ENCODE assay signal across 9 mouse cellular contexts in the genomic region with DNA sequence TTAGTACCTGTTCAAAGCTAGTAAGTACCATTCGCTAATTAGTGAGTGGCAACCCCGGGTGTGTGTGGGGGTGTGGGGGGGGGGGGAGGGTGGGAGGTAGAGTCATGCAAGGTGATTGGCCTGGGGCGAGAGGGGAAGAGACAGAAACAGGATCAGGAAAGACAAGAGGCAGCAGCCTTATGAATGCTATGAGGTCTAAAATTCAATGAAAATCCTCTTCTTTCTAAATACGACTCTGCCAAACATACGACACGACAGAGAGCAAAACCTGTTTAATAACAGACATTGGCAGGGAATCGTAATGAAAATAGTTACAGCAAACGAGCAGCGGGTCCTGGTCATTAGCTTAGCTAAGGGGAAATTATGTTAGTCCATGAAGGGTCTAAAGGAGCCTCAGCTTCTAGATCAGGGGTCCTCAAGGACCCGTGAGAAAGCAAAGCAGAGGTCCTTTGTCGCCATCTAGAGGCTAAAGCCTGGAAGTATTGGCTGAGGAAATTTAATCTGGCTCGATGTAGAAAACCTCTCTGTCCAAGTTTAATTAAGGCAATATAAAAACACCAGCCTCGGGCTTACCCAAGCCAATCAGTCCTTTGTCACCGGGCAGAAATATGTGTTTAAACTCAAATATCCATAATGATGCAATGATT. TPM values are rescaled to one million over a fixed set of nuclear protein-coding genes. Genes with fewer than 3 reads are reported as not detected.
DNase-seq lines count a peak whose midpoint lies in the region; ATAC-seq lines count a peak whose summit lies in the region.
"Had no signal": no experiment of that assay in that cellular context is flagged by ENCODE, and none has a peak within 500 bp of the region (broad histone marks: within the 10 kb centered on the region; RNA-seq: fewer than 3 reads in every experiment).

No protein-coding gene starts in this region.

- peaks cover 3% of the 10 kb centered on the region for H3K27me3 ChIP-seq in midbrain, embryonic 16.5 days (ENCODE audit: control insufficient read depth, insufficient read depth, low read depth, low read length)

- no peak overlapping the region for H3K27ac ChIP-seq in midbrain, embryonic 16.5 days (ENCODE audit: low read length)
- H3K27ac ChIP-seq: liver, embryonic 13.5 days had no signal

- 22% methylated on average over 14 of the region's 14 CpGs for WGBS in midbrain, embryonic 16.5 days

- no peaks in the 10 kb centered on the region for H3K9me3 ChIP-seq in midbrain, embryonic 16.5 days (replicated peaks; ENCODE audit: control insufficient read depth, low read length, poor library complexity, severe bottlenecking)
- H3K9me3 ChIP-seq: liver, embryonic 13.5 days had no signal

- intact Hi-C loops in left cerebral cortex, postnatal 4 days (cut with DNase I): loop anchor here (2.0 kb wide), 1 partner anchor 578 kb away; no protein-coding TSS in a partner anchor

- no peaks in the 10 kb centered on the region for H3K4me1 ChIP-seq in midbrain, embryonic 16.5 days (ENCODE audit: control insufficient read depth, insufficient read depth, low read length)
- H3K4me1 ChIP-seq: liver, embryonic 13.5 days had no signal

- ATAC-seq in midbrain, embryonic 16.5 days: peak; percentile 94
- ATAC-seq in granulocyte monocyte progenitor cell, adult 5-6 weeks (replicated peaks; ENCODE audit: poor library complexity, severe bottlenecking): no peak

- peak overlapping the region; percentile 49 for H3K4me2 ChIP-seq in midbrain, embryonic 16.5 days (ENCODE audit: low read length)
- H3K4me2 ChIP-seq: liver, embryonic 13.5 days had no signal

- peak overlapping the region; percentile 19; the same call in 1 of the 2 replicates for H3K4me3 ChIP-seq in midbrain, embryonic 16.5 days (ENCODE audit: low read depth, low read length)
- H3K4me3 ChIP-seq: liver, embryonic 13.5 days had no signal

- H3K36me3 ChIP-seq in midbrain, embryonic 16.5 days (ENCODE audit: control insufficient read depth, insufficient read depth, low read length): no peaks in the 10 kb centered on the region
- H3K36me3 ChIP-seq: liver, embryonic 13.5 days had no signal

- no peak overlapping the region; the same call in 1 of the 2 replicates for H3K9ac ChIP-seq in midbrain, embryonic 16.5 days (ENCODE audit: low read depth, low read length)
- H3K9ac ChIP-seq: liver, embryonic 13.5 days had no signal

- peak; percentile 42 for DNase-seq in adrenal gland, postnatal 10 days
- no peak for DNase-seq in adrenal gland, postnatal 25 days
- DNase-seq in cerebellum, adult 9-10 months: peak; percentile 8
- DNase-seq in frontal cortex, postnatal 36 days (ENCODE audit: low spot score in 2 of 2): peak; percentile 37 to 73
- peak; percentile 35 for DNase-seq in kidney, adult 18-20 months
- peak; percentile 29 for DNase-seq in left cerebral cortex, postnatal 4 days
- DNase-seq: liver, embryonic 13.5 days had no signal

RNA-seq across cellular contexts. Expression of a gene that starts 23.6 kb away (rescaled TPM):
- total RNA-seq in adrenal gland, postnatal 10 days (2021): not detected
- total RNA-seq in adrenal gland, postnatal 25 days (2021): 0.33 TPM in 1 of 2 replicates, not detected in the other
- total RNA-seq in left cerebral cortex, postnatal 4 days (2021): not detected
- polyA plus RNA-seq in midbrain, embryonic 16.5 days (2015; fragmentation: Nextera tagmentation; extraction: Ambion mirVana): not detected in 2 replicates
- not detected in 2 replicates for total RNA-seq in granulocyte monocyte progenitor cell, adult 5-6 weeks (2014; fragmentation: Nextera tagmentation)
- not detected in 2 replicates for total RNA-seq in granulocyte monocyte progenitor cell, adult 5-6 weeks (2017)
- polyA plus RNA-seq: liver, embryonic 13.5 days had no signal

RNA-seq across cellular contexts. Expression of a gene that starts 54.9 kb away (rescaled TPM):
- not detected for total RNA-seq in adrenal gland, postnatal 10 days (2021)
- total RNA-seq in adrenal gland, postnatal 25 days (2021): not detected in 2 replicates
- total RNA-seq in left cerebral cortex, postnatal 4 days (2021): not detected
- not detected in 2 replicates for polyA plus RNA-seq in midbrain, embryonic 16.5 days (2015; fragmentation: Nextera tagmentation; extraction: Ambion mirVana)
- total RNA-seq in granulocyte monocyte progenitor cell, adult 5-6 weeks (2014; fragmentation: Nextera tagmentation): not detected in 2 replicates
- total RNA-seq in granulocyte monocyte progenitor cell, adult 5-6 weeks (2017): not detected in 2 replicates
